Mouse (Mus musculus) neural tube, embryonic 13.5 days (tissue): ENCODE data around the gene Mapt. TPM values are rescaled to one million over a fixed set of nuclear protein-coding genes. Genes with fewer than 3 reads are reported as not detected.

Experiments used
- ATAC-seq: fragments of 200-750 bp; cut with Nextera tagmentation; 2 replicates; pipeline ENCODE4 v1.8.0; 2017; ENCODE audit warnings: low read depth, mild to moderate bottlenecking, moderate TSS enrichment, moderate library complexity
- H3K27ac ChIP-seq: fragments of 300-500 bp; sonication (generic); replicated peaks from 2 replicates; pipeline ENCODE4 v1.5.1; 2015; ENCODE audit warnings: moderate library complexity, mild to moderate bottlenecking, inconsistent platforms
- H3K27me3 ChIP-seq: fragments of 300-500 bp; sonication (generic); 2 replicates; pipeline ENCODE4 v1.6.1; 2015; ENCODE audit warnings: mild to moderate bottlenecking, inconsistent platforms
- H3K36me3 ChIP-seq: fragments of 300-500 bp; sonication (generic); 2 replicates; pipeline ENCODE4 v1.6.1; 2015; ENCODE audit warnings: mild to moderate bottlenecking, inconsistent platforms
- H3K4me1 ChIP-seq: fragments of 300-500 bp; sonication (generic); replicated peaks from 2 replicates; pipeline ENCODE4 v1.6.1; 2015; ENCODE audit warnings: inconsistent platforms
- H3K4me2 ChIP-seq: fragments of 300-500 bp; sonication (generic); 2 replicates; pipeline ENCODE4 v1.6.1; 2015; ENCODE audit warnings: inconsistent platforms, mild to moderate bottlenecking, moderate library complexity
- H3K4me3 ChIP-seq: fragments of 300-500 bp; sonication (generic); 2 replicates; pipeline ENCODE4 v1.5.1; 2015; ENCODE audit warnings: mild to moderate bottlenecking, inconsistent platforms
- H3K9ac ChIP-seq: fragments of 300-500 bp; sonication (generic); 2 replicates; pipeline ENCODE4 v1.6.1; 2015; ENCODE audit warnings: moderate library complexity, mild to moderate bottlenecking, inconsistent platforms
- H3K9me3 ChIP-seq: fragments of 300-500 bp; sonication (generic); 2 replicates; pipeline ENCODE4 v1.6.1; 2016; ENCODE audit warnings: inconsistent platforms
- WGBS: fragments of 180-500 bp; shearing (Covaris S2); methylation state at CpG from one replicate; pipeline ENCODE4 v1.1.7; 2015; 5-methylcytosine and 5-hydroxymethylcytosine counted together
- microRNA-seq: library from miRNA; unstranded; fragments of <30 nt; microRNA quantifications from one replicate; pipeline ENCODE4, GENCODE M21; 2016
- polyA plus RNA-seq: library from polyadenylated mRNA; unstranded; fragments of >200 nt; fragmentation: Nextera tagmentation; extraction: Ambion mirVana; gene quantifications from 2 replicates; pipeline ENCODE4 v1.2.1, GENCODE M21; 2015

Gene Mapt
- polyA plus RNA-seq, 1 experiment from 2014 or later = 665 TPM

DNA sequence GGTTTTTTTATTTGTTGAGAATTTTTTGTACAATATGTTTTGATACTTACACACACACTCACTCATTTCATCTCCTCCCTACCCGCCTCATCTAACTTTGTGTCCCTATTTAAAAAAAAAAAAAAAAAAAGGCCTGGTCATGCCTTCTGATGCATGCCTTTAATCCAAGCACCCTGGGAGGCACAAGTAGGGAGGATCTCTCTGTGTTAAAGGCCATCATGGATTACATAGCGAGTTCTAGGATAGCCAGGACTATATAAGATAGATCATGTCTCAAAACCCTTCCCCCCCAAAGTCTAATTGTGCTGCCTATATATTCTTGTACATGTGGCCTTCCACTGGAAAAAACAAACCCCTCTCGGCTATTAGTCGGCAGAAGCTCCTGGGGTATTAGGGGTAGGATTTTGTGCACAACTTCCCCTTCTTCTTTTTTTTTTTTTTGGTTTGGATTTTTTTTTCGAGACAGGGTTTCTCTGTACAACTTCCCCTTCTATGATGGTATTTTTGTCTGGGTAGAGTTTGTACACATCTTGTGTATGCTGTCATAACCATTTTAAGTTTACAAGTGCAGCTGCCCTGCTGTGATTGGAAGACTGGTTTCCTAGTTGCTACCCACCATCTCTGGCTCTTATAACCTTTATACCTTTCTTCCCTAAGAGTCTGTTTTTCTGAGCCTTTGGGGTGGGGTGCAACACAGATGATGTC lies 136.4 kb downstream of the Mapt start:
- ATAC-seq = no peak
- no peaks in the 10 kb centered on the region for H3K9me3 ChIP-seq
- no peak overlapping the region for H3K9ac ChIP-seq
- no peaks in the 10 kb centered on the region for H3K27me3 ChIP-seq
- no peak overlapping the region for H3K4me3 ChIP-seq
- H3K36me3 ChIP-seq = peaks cover 4% of the 10 kb centered on the region
- H3K4me1 ChIP-seq = no peaks in the 10 kb centered on the region
- 89% methylated on average over 5 of the region's 5 CpGs for WGBS
- no peak overlapping the region for H3K4me2 ChIP-seq
- H3K27ac ChIP-seq = no peak overlapping the region

DNA sequence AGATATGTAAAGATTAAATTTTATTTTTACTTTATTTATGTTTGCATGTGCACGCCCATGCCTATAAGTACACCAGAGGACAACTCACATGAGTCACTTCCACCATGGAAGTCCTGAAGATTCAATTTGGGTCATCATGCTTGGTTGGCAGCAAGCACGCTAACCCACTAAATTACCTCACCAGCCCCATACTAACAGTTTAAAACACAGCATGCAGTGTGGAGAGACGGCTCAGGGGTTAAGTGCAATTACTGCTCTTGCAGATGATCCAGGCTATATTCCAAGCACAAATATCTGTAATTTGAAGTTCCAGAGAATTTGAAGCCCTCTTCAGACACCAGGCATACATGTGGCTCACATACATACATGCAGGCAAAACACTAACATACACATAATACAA lies 145.1 kb downstream of the Mapt start:
- H3K27me3 ChIP-seq = no peaks in the 10 kb centered on the region
- no peak overlapping the region for H3K4me3 ChIP-seq
- H3K36me3 ChIP-seq = peaks cover 15% of the 10 kb centered on the region
- no peaks in the 10 kb centered on the region for H3K4me1 ChIP-seq
- ATAC-seq = no peak
- 88% methylated on average over 3 of the region's 3 CpGs for WGBS
- no peak overlapping the region for H3K27ac ChIP-seq
- no peaks in the 10 kb centered on the region for H3K9me3 ChIP-seq
- no peak overlapping the region for H3K9ac ChIP-seq
- no peak overlapping the region for H3K4me2 ChIP-seq

DNA sequence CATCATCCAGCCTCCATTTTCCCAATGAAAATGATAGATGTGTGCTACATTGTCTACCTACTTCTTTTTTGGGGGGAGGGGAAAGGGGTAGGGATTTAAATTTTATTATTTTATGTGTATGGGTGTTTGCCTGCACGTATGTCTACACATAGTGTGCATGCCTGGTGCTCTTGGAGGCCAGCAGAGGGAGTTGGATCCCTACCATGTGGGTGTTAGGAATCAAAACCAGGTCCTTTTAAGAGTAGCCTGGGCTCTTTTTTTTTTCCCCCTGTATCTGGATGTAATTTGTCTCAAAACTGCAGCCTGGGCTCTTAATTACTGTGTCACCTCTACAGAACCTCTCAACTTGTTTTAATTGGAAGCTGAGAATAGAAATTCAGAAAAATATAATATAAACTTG lies 148.4 kb downstream of the Mapt start:
- Histone ChIP-seq H3K27me3 (no peaks in the 10 kb centered on the region), H3K9me3 (no peaks in the 10 kb centered on the region), H3K4me3 (no peak overlapping the region), H3K4me1 (0 out of 2 replicates have a peak, but pooled peaks cover 7% of the 10 kb centered on the region), H3K27ac (no peak overlapping the region), H3K4me2 (no peak overlapping the region), H3K9ac (no peak overlapping the region), H3K36me3 (peaks cover 8% of the 10 kb centered on the region; the same call in 1 of the 2 replicates)
- ATAC-seq = no peak
- 76% methylated on average over 1 of the region's 1 CpGs for WGBS

Small RNAs within 50 kb of the gene (microRNA-seq; reads per million reads assigned to microRNA genes)
- not detected for gene Gm47310

Other genes with a start within 250 kb of the Mapt start
- 3.7 and 3.9 TPM in 2 replicates for gene Crhr1, start 98.5 kb upstream of the Mapt start, polyA plus RNA-seq
- gene Sppl2c, start 45.1 kb upstream of the Mapt start, polyA plus RNA-seq = not detected in 2 replicates
- gene Kansl1, start 237.5 kb downstream of the Mapt start, polyA plus RNA-seq = 28.9 and 30.9 TPM in 2 replicates